9 mouse cellular contexts compared by ENCODE assay signal in genomic region chr2:154354000-154354425, GRCm38 (mm10). TPM values are rescaled to one million over a fixed set of nuclear protein-coding genes. Genes with fewer than 3 reads are reported as not detected.
DNase-seq lines count a peak whose midpoint lies in the region; ATAC-seq and TF ChIP-seq lines count a peak whose summit lies in the region.
"Not testable (repeated sequence)": the region's sequence is repeated elsewhere in the genome, so short reads cannot be mapped to it uniquely, and the experiment has no call there.
"Had no signal": no experiment of that assay in that cellular context is flagged by ENCODE, and none has a peak within 500 bp of the region (broad histone marks: within the 10 kb centered on the region; RNA-seq: fewer than 3 reads in every experiment).

No protein-coding gene starts in this region.

- peak; percentile 3 for DNase-seq in brain, embryonic 14.5 days (ENCODE audit: low read depth)
- DNase-seq in induced T-regulatory cell, adult 2 months (ENCODE audit: low read depth) = peak; percentile 44
- DNase-seq in lung, embryonic 14.5 days = peak; percentile 14
- DNase-seq in naive thymus-derived CD4-positive, alpha-beta T cell, adult 2 months (ENCODE audit: low read depth) = peak; percentile 26

- not testable (repeated sequence) for TF ChIP-seq POLR2A in brain, embryonic 14.5 days (IDR thresholded peaks at IDR 0.05; ENCODE audit: borderline replicate concordance, extremely low read depth, insufficient read depth, insufficient read length, poor library complexity, severe bottlenecking)

- WGBS in heart, embryonic 12.5 days = 74% methylated on average over 15 of the region's 19 CpGs
- WGBS in limb, embryonic 12.5 days = 78% methylated on average over 15 of the region's 19 CpGs
- 73% methylated on average over 15 of the region's 19 CpGs for WGBS in lung, embryonic 14.5 days
- 66% methylated on average over 15 of the region's 19 CpGs for WGBS in stomach, embryonic 16.5 days

- not testable (repeated sequence) for H3K9me3 ChIP-seq in heart, embryonic 12.5 days (replicated peaks); limb, embryonic 12.5 days; lung, embryonic 14.5 days (ENCODE audit: low read depth, low read length); stomach, embryonic 16.5 days (replicated peaks; ENCODE audit: control insufficient read depth, low read length)

- H3K9ac ChIP-seq in heart, embryonic 12.5 days = peak overlapping the region; percentile 42; the same call in 1 of the 2 replicates
- not testable (repeated sequence) for H3K9ac ChIP-seq in limb, embryonic 12.5 days (replicated peaks)
- H3K9ac ChIP-seq in lung, embryonic 14.5 days = 0 out of 2 replicates have a peak overlapping the region, but pooled peaks have one; percentile 41
- H3K9ac ChIP-seq in stomach, embryonic 16.5 days (ENCODE audit: low read length) = peak overlapping the region; percentile 60; the same call in 1 of the 2 replicates

- not testable (repeated sequence) for H3K27me3 ChIP-seq in heart, embryonic 12.5 days (replicated peaks); limb, embryonic 12.5 days; lung, embryonic 14.5 days (ENCODE audit: insufficient read depth, low read length); stomach, embryonic 16.5 days (ENCODE audit: control insufficient read depth, insufficient read depth, low read length)

- H3K4me2 ChIP-seq in heart, embryonic 12.5 days = peak overlapping the region; percentile 28
- peak overlapping the region; percentile 42 for H3K4me2 ChIP-seq in limb, embryonic 12.5 days
- H3K4me2 ChIP-seq in lung, embryonic 14.5 days = peak overlapping the region; percentile 48
- peak overlapping the region; percentile 38 for H3K4me2 ChIP-seq in stomach, embryonic 16.5 days (ENCODE audit: low read depth, low read length)

- H3K4me1 ChIP-seq in heart, embryonic 12.5 days (replicated peaks); limb, embryonic 12.5 days (replicated peaks); lung, embryonic 14.5 days (ENCODE audit: insufficient read depth); stomach, embryonic 16.5 days (ENCODE audit: control insufficient read depth, insufficient read depth, low read length): not testable (repeated sequence)

- H3K36me3 ChIP-seq in heart, embryonic 12.5 days = peaks cover 29% of the 10 kb centered on the region
- H3K36me3 ChIP-seq in limb, embryonic 12.5 days = peaks cover 33% of the 10 kb centered on the region
- peaks cover 16% of the 10 kb centered on the region for H3K36me3 ChIP-seq in lung, embryonic 14.5 days (ENCODE audit: insufficient read depth)
- H3K36me3 ChIP-seq in stomach, embryonic 16.5 days (ENCODE audit: control insufficient read depth, insufficient read depth, low read length) = not testable (repeated sequence)

- peak; percentile 65 for ATAC-seq in erythroid progenitor cell, adult 5-6 weeks (replicated peaks; ENCODE audit: low FRiP score, poor library complexity, severe bottlenecking)
- not testable (repeated sequence) for ATAC-seq in heart, embryonic 12.5 days (ENCODE audit: insufficient number of reproducible peaks, low FRiP score); limb, embryonic 12.5 days (ENCODE audit: insufficient number of reproducible peaks, insufficient read depth, low FRiP score, low TSS enrichment, low read depth)
- ATAC-seq in lung, embryonic 14.5 days (ENCODE audit: insufficient read depth) = peak; percentile 58; the same call in 1 of the 2 replicates
- ATAC-seq in stomach, embryonic 16.5 days (ENCODE audit: insufficient read depth, low FRiP score) = peak; percentile 13; the same call in 1 of the 2 replicates

- H3K27ac ChIP-seq in heart, embryonic 12.5 days (ENCODE audit: poor library complexity, severe bottlenecking) = peak overlapping the region; percentile 13; the same call in 1 of the 2 replicates
- H3K27ac ChIP-seq in limb, embryonic 12.5 days = peak overlapping the region; percentile 18; the same call in 1 of the 2 replicates
- 0 out of 2 replicates have a peak overlapping the region, but pooled peaks have one; percentile 54 for H3K27ac ChIP-seq in lung, embryonic 14.5 days (ENCODE audit: low read depth)
- H3K27ac ChIP-seq in stomach, embryonic 16.5 days (ENCODE audit: low read length) = 0 out of 2 replicates have a peak overlapping the region, but pooled peaks have one; percentile 1

- H3K4me3 ChIP-seq in heart, embryonic 12.5 days = peak overlapping the region; percentile 33
- H3K4me3 ChIP-seq in limb, embryonic 12.5 days (replicated peaks) = peak overlapping the region; percentile 34
- H3K4me3 ChIP-seq in lung, embryonic 14.5 days (ENCODE audit: low read depth, low read length) = peak overlapping the region; percentile 30
- H3K4me3 ChIP-seq in stomach, embryonic 16.5 days (replicated peaks; ENCODE audit: low read length) = peak overlapping the region; percentile 42

- not testable (repeated sequence) for TF ChIP-seq CTCF in brain, embryonic 14.5 days (IDR thresholded peaks at IDR 0.05; ENCODE audit: borderline replicate concordance, extremely low read depth, insufficient read depth, insufficient read length); lung, embryonic 14.5 days (IDR thresholded peaks at IDR 0.05; ENCODE audit: low read depth)

RNA-seq across cellular contexts. Expression of gene Cdk5rap1, which starts 18.8 kb away (rescaled TPM):
- 16.5 and 16.6 TPM in 2 replicates for polyA plus RNA-seq in brain, embryonic 14.5 days (2012; rRNA removed)
- total RNA-seq in erythroid progenitor cell, adult 5-6 weeks (2015; ENCODE audit: low replicate concordance) = 10.1 and 12.3 TPM in 2 replicates
- 8.2 and 28.1 TPM in 2 replicates for total RNA-seq in erythroid progenitor cell, adult 5-6 weeks (2017; ENCODE audit: low replicate concordance)
- 13.6 and 15.4 TPM in 2 replicates for polyA plus RNA-seq in heart, embryonic 12.5 days (2016; fragmentation: Nextera tagmentation; extraction: Ambion mirVana)
- 19.2 and 19.4 TPM in 2 replicates for polyA plus RNA-seq in limb, embryonic 12.5 days (2016; fragmentation: Nextera tagmentation; extraction: Ambion mirVana)
- 11.2 and 13.1 TPM in 2 replicates for polyA plus RNA-seq in lung, embryonic 14.5 days (2014; fragmentation: Nextera tagmentation; extraction: Ambion mirVana)
- polyA plus RNA-seq in stomach, embryonic 16.5 days (2015; fragmentation: Nextera tagmentation; extraction: Ambion mirVana) = 14.9 and 18.5 TPM in 2 replicates

RNA-seq across cellular contexts. Expression of gene Bpifb9b, which starts 47.0 kb away (rescaled TPM):
- not detected in 2 replicates for polyA plus RNA-seq in brain, embryonic 14.5 days (2012; rRNA removed)
- not detected in 2 replicates for total RNA-seq in erythroid progenitor cell, adult 5-6 weeks (2015; ENCODE audit: low replicate concordance)
- not detected in 2 replicates for total RNA-seq in erythroid progenitor cell, adult 5-6 weeks (2017; ENCODE audit: low replicate concordance)
- not detected in 2 replicates for polyA plus RNA-seq in heart, embryonic 12.5 days (2016; fragmentation: Nextera tagmentation; extraction: Ambion mirVana)
- polyA plus RNA-seq in limb, embryonic 12.5 days (2016; fragmentation: Nextera tagmentation; extraction: Ambion mirVana) = not detected in 2 replicates
- not detected in 2 replicates for polyA plus RNA-seq in lung, embryonic 14.5 days (2014; fragmentation: Nextera tagmentation; extraction: Ambion mirVana)
- not detected in 2 replicates for polyA plus RNA-seq in stomach, embryonic 16.5 days (2015; fragmentation: Nextera tagmentation; extraction: Ambion mirVana)
- total RNA-seq: left cerebral cortex, adult 18-20 months had no signal

RNA-seq across cellular contexts. Expression of gene Snta1, which starts 53.9 kb away (rescaled TPM):
- 9.9 and 11.6 TPM in 2 replicates for polyA plus RNA-seq in brain, embryonic 14.5 days (2012; rRNA removed)
- total RNA-seq in erythroid progenitor cell, adult 5-6 weeks (2015; ENCODE audit: low replicate concordance) = not detected in 2 replicates
- total RNA-seq in erythroid progenitor cell, adult 5-6 weeks (2017; ENCODE audit: low replicate concordance) = 1.0 and 1.8 TPM in 2 replicates
- 49.9 and 51.6 TPM in 2 replicates for polyA plus RNA-seq in heart, embryonic 12.5 days (2016; fragmentation: Nextera tagmentation; extraction: Ambion mirVana)
- 7.5 and 8.3 TPM in 2 replicates for polyA plus RNA-seq in limb, embryonic 12.5 days (2016; fragmentation: Nextera tagmentation; extraction: Ambion mirVana)
- polyA plus RNA-seq in lung, embryonic 14.5 days (2014; fragmentation: Nextera tagmentation; extraction: Ambion mirVana) = 3.8 and 3.9 TPM in 2 replicates
- 4.2 and 7.9 TPM in 2 replicates for polyA plus RNA-seq in stomach, embryonic 16.5 days (2015; fragmentation: Nextera tagmentation; extraction: Ambion mirVana)

Comparison
In these comparisons a context has a peak if more than half of its experiments do, and no peak if none do; other contexts are left out.
1. H3K27ac ChIP-seq: peak in every context shown above with its lines; median percentile 54 in lung, embryonic 14.5 days; 18 in limb, embryonic 12.5 days; 13 in heart, embryonic 12.5 days; 1 in stomach, embryonic 16.5 days.